Mouse (Mus musculus) liver, embryonic 14.5 days (tissue): ENCODE data around the gene Anxa6. TPM values are rescaled to one million over a fixed set of nuclear protein-coding genes. Genes with fewer than 3 reads are reported as not detected.

Experiments used
- ATAC-seq: fragments of 200-750 bp; cut with Nextera tagmentation; 2 replicates; pipeline ENCODE4 v1.8.0; 2017; ENCODE audit warnings: moderate number of reproducible peaks, mild to moderate bottlenecking, moderate library complexity; ENCODE audit not compliant: insufficient read depth
- DNase-seq, 3 experiments: peaks; one replicate each; pipeline ENCODE4 v3.0.0-alpha.2; 2012 to 2013; ENCODE audit warnings: low read depth in 3 of 3, low spot score in 3 of 3
- H3K27ac ChIP-seq: fragments of 300-500 bp; sonication (generic); 2 replicates; pipeline ENCODE4 v1.5.1; 2014; ENCODE audit warnings: moderate library complexity, mild to moderate bottlenecking, control low read depth, inconsistent platforms
- H3K27me3 ChIP-seq: fragments of 300-500 bp; sonication (generic); 2 replicates; pipeline ENCODE4 v1.6.1; 2014; ENCODE audit warnings: mild to moderate bottlenecking, low read length, moderate library complexity; ENCODE audit not compliant: control insufficient read depth, insufficient read depth
- H3K36me3 ChIP-seq: fragments of 300-500 bp; sonication (generic); replicated peaks from 2 replicates; pipeline ENCODE4 v1.6.1; 2014; ENCODE audit warnings: low read depth; ENCODE audit not compliant: control insufficient read depth, insufficient read depth
- H3K4me1 ChIP-seq, 2 experiments: fragments of 200-500 bp in 1 of 2; fragments of 300-500 bp in 1 of 2; sonication (generic) in 1 of 2; replicated peaks; 2 replicates each; pipeline ENCODE4 v1.6.1; 2012 to 2014; ENCODE audit warnings: antibody characterized with exemption in 1 of 2, inconsistent platforms in 1 of 2, low read length in 1 of 2; ENCODE audit not compliant: control insufficient read depth in 2 of 2, insufficient read depth in 2 of 2
- H3K4me2 ChIP-seq: fragments of 300-500 bp; sonication (generic); 2 replicates; pipeline ENCODE4 v1.6.1; 2014; ENCODE audit warnings: low read depth, mild to moderate bottlenecking, control low read depth, moderate library complexity
- H3K4me3 ChIP-seq, 2 experiments: fragments of 200-500 bp in 1 of 2; fragments of 300-500 bp in 1 of 2; sonication (generic) in 1 of 2; 2 replicates each; pipeline ENCODE4 v1.5.1; 2012 to 2014; ENCODE audit warnings: low read depth in 2 of 2, low read length in 2 of 2, mild to moderate bottlenecking in 2 of 2, control low read depth in 1 of 2, inconsistent platforms in 1 of 2, moderate library complexity in 1 of 2; ENCODE audit not compliant: insufficient read depth in 1 of 2
- H3K9ac ChIP-seq: fragments of 300-500 bp; sonication (generic); replicated peaks from 2 replicates; pipeline ENCODE4 v1.6.1; 2014; ENCODE audit warnings: mild to moderate bottlenecking, control low read depth, moderate library complexity
- H3K9me3 ChIP-seq: fragments of 300-500 bp; sonication (generic); 2 replicates; pipeline ENCODE4 v1.6.1; 2016; ENCODE audit warnings: low read length, mixed read lengths; ENCODE audit not compliant: control insufficient read depth
- CTCF ChIP-seq: IDR thresholded peaks from 2 replicates; pipeline ENCODE4 v1.5.1; 2016; ENCODE audit warnings: antibody characterized with exemption, low read depth, control low read depth
- EP300 ChIP-seq: IDR thresholded peaks from 2 replicates; pipeline ENCODE4 v1.6.1; 2016; ENCODE audit warnings: antibody characterized with exemption, low read depth
- WGBS: fragments of 180-500 bp; shearing (Covaris S2); extraction: QIAGEN DNeasy Blood & Tissue Kit; methylation state at CpG from one replicate; pipeline ENCODE4 v1.1.7; 2014; ENCODE audit not compliant: insufficient replicate concordance; 5-methylcytosine and 5-hydroxymethylcytosine counted together
- polyA plus RNA-seq, 2 experiments: library from polyadenylated mRNA; depleted of rRNA in 1 of 2; stranded (reverse) in 1 of 2; unstranded in 1 of 2; fragments of >200 nt; fragmentation: Nextera tagmentation in 1 of 2; extraction: Ambion mirVana in 1 of 2; gene quantifications; 2 replicates each; pipeline versions ENCODE4 v1.2.1 to v1.2.3; 2012 to 2014

Anxa6 gene
- polyA plus RNA-seq (2012; rRNA removed) (21.2 and 24.2 TPM in 2 replicates), polyA plus RNA-seq (2014; fragmentation: Nextera tagmentation; extraction: Ambion mirVana) (36.7 and 42.1 TPM in 2 replicates)

DNA sequence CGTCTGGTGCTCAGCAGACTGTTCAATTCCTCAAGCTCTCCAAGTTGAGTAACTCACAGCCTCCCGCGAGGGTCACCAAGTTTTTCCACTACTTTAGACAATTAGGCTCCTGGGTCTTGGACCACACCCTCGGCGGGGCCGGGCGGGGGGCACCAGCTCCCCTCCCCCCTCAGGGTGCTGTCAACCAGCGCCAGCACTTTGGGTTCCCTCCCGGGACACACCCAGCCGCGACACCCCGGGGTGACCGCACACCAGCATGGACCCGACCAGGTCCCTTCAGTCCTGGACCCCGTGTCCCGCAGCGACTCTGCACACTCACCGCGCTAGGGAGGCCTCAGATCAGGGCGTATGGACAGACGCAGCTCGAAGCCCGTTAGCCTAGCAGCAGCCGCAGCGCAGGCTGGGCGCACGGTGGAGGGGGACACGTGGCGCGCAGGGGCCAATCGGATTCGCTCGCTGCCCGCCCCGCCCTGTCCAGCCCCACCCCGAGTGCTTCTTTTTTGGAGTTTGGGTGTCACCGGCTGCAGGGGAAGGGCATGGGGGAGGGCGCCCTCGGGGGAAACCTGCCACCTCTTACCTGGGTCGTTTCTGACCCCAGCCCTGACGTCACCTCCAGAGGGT is at the start of gene Anxa6:
Gene Anxa6 (minus strand): TSS at position 406 of the 621 bp plus-strand sequence.
- ATAC-seq (peak; percentile 89), DNase-seq (peak; percentile 52 to 57 (median 56))
- H3K36me3 ChIP-seq = no peaks in the 10 kb centered on the region
- H3K9me3 ChIP-seq = no peaks in the 10 kb centered on the region
- H3K9ac ChIP-seq = peak within 1 kb of the TSS; percentile 40
- peak within 1 kb of the TSS; percentile 47 to 60 for H3K4me3 ChIP-seq
- WGBS = under 1% methylated on average over 41 of the region's 41 CpGs
- peak within 1 kb of the TSS; percentile 75 for H3K4me2 ChIP-seq
- no peaks in the 10 kb centered on the region for H3K27me3 ChIP-seq
- H3K4me1 ChIP-seq = peaks cover 4 to 13% of the 10 kb centered on the region in 2 experiments; a peak in 2 of 4 replicates
- no peak for TF ChIP-seq EP300
- no peak for TF ChIP-seq CTCF
- no peak within 1 kb of the TSS for H3K27ac ChIP-seq

DNA sequence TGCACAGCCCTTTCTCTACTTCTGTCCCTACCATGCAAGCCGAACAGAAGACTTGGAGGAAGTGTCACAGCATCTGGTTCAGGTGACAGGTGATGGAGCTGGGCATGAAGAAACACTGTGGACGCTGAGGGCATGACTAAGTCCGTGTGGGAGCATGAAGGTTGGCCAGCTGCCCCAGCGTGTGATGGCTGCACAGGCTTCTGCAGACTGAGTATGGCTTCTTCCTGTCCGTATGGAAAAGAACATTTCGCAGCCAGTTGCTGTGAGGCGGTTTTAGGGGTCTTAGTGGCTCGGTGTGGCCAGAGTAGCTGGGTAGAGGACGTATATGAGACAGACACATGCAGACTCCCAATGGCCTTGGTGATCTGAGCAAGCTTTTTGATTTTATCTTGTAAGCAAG is 48.0 kb upstream of the Anxa6 start:
- no peak overlapping the region for H3K4me3 ChIP-seq
- no peak overlapping the region for H3K9ac ChIP-seq
- H3K36me3 ChIP-seq = no peaks in the 10 kb centered on the region
- no peak for ATAC-seq
- H3K27me3 ChIP-seq = no peaks in the 10 kb centered on the region
- H3K27ac ChIP-seq = no peak overlapping the region
- DNase-seq = no peak
- WGBS = 68% methylated on average over 9 of the region's 9 CpGs
- TF ChIP-seq CTCF (no peak), EP300 (no peak)
- peaks cover 0 to 12% of the 10 kb centered on the region in 2 experiments; a peak in 2 of 4 replicates for H3K4me1 ChIP-seq
- no peaks in the 10 kb centered on the region for H3K9me3 ChIP-seq
- H3K4me2 ChIP-seq = no peak overlapping the region

DNA sequence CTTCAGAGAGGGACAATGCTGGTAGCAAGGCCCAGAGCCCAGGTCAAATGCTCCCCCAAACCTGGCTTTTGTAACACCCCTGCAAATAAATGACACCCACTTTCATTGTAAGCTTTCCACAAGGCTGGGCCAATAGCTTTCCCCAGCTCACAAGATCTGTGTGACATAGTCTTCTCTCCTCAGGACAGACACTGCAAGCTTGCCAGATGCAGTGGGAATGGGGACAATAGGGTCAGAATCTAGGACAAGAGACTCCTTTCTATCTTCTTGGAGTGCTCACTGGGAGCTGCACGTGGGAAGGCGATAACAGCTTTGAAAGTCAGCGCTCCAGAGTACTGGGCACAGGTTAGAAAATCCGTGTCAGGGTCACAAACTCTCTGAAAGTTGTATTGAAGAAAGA is 45.9 kb upstream of the Anxa6 start:
- TF ChIP-seq CTCF (no peak), EP300 (no peak)
- no peak overlapping the region for H3K9ac ChIP-seq
- no peak overlapping the region for H3K4me2 ChIP-seq
- no peaks in the 10 kb centered on the region for H3K9me3 ChIP-seq
- DNase-seq (no peak), ATAC-seq (no peak)
- H3K36me3 ChIP-seq = no peaks in the 10 kb centered on the region
- H3K4me3 ChIP-seq = no peak overlapping the region
- no peak overlapping the region for H3K27ac ChIP-seq
- 77% methylated on average over 4 of the region's 4 CpGs for WGBS
- H3K4me1 ChIP-seq = peaks cover 0 to 12% of the 10 kb centered on the region in 2 experiments; a peak in 2 of 4 replicates
- H3K27me3 ChIP-seq = no peaks in the 10 kb centered on the region

DNA sequence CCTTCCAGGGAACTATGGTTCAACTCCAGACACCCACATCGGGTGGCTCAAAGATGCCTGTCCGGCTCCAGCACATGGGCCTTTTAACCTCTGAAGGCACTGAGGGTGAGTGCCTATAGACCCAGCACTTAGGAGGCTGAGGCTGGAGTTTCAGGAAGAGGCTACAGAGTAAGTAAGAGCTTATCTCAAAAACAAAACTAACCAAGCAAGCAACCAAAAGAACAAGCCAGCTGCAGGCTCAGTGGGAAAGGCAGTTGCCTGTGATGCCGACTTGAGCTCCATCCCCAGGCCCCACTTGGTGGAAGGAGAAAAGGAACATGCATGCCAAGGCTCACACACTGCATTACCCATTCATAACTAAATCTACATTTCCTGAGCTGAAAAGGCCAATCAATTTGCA is 45.3 kb upstream of the Anxa6 start:
- ATAC-seq = no peak
- TF ChIP-seq EP300 (no peak), CTCF (no peak)
- Histone ChIP-seq H3K36me3 (no peaks in the 10 kb centered on the region), H3K4me2 (peak overlapping the region; percentile 75), H3K9me3 (no peaks in the 10 kb centered on the region), H3K27me3 (no peaks in the 10 kb centered on the region), H3K27ac (no peak overlapping the region), H3K4me3 (no peak overlapping the region), H3K9ac (no peak overlapping the region), H3K4me1 (peaks cover 0 to 12% of the 10 kb centered on the region in 2 experiments; a peak in 2 of 4 replicates)
- DNase-seq = no peak
- WGBS = 26% methylated on average over 3 of the region's 3 CpGs

DNA sequence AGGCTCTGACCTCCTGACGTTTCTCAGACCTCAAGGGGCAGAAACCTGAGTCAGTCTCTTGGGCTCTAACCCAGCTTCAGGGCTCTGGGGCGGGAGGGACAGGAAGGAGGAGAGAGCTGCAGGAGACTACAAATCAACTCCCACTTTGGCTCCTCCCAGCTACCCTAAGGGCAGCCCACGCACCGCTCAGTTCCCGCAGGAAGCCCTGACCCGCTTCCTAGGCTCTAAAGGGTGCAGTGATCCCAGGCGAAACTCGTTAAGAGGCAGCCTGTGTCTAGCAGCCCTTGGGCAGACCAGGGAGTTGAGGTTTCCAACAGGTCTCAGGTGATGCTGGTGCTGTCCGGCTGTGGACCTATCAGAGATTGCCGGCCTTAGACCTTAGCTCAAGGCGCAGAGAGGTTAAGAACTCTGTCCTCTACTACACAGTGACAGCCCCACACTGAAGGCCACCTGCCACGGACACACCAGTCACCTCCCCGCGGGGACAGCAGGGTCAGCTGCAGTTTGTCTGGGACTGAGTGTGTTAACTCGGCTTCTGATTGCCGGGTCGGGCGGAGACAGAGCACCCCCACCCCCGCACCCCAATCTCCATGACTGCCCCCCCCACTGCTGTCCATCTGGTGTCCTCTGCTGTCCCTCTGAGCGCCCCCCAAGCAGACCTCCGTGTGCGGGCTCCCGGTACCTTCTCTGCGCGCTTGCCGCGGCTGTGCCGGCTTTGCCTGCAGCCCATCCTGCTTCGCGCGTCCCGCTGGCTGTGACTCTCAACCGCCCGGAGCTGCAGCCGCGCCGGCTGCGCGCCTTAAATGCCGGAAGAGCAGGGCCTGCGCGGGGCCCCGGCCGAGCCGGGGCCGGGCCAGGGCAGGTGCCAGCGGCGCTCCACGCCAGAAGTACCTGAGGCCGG is 44.3 kb upstream of the Anxa6 start, which contains the start of gene Ccdc69:
Gene Ccdc69 (minus strand): TSS at position 801 of the 901 bp plus-strand sequence.
- H3K9ac ChIP-seq = peak within 1 kb of the TSS; percentile 32; the same call in 1 of the 2 replicates
- no peaks in the 10 kb centered on the region for H3K36me3 ChIP-seq
- H3K4me2 ChIP-seq = peak within 1 kb of the TSS; percentile 75
- WGBS = under 1% methylated on average over 50 of the region's 50 CpGs
- peaks cover 0 to 12% of the 10 kb centered on the region in 2 experiments; a peak in 2 of 4 replicates for H3K4me1 ChIP-seq
- no peaks in the 10 kb centered on the region for H3K27me3 ChIP-seq
- no peaks in the 10 kb centered on the region for H3K9me3 ChIP-seq
- DNase-seq (peak in 2 of 3 experiments; percentile 17 to 28), ATAC-seq (peak; percentile 64)
- no peak within 1 kb of the TSS for H3K27ac ChIP-seq
- TF ChIP-seq EP300 = no peak
- no peak for TF ChIP-seq CTCF
- peak within 1 kb of the TSS; percentile 52 to 71 for H3K4me3 ChIP-seq
